Mouse (Mus musculus) cerebellum, adult 2 months (tissue): ENCODE measurements around the gene Bnip1.

ENCODE experiments used
- CTCF ChIP-seq: fragments of 200-500 bp; IDR thresholded peaks from 2 replicates; pipeline ENCODE4 v1.5.1; 2011; ENCODE audit warnings: low read depth, mild to moderate bottlenecking, control low read depth, low read length, moderate library complexity, borderline replicate concordance; ENCODE audit not compliant: insufficient read depth
- POLR2A ChIP-seq: fragments of 200-500 bp; IDR thresholded peaks from 2 replicates; pipeline ENCODE4 v1.6.1; 2011; ENCODE audit warnings: low read length, control low read depth, borderline replicate concordance; ENCODE audit not compliant: insufficient read depth

DNA sequence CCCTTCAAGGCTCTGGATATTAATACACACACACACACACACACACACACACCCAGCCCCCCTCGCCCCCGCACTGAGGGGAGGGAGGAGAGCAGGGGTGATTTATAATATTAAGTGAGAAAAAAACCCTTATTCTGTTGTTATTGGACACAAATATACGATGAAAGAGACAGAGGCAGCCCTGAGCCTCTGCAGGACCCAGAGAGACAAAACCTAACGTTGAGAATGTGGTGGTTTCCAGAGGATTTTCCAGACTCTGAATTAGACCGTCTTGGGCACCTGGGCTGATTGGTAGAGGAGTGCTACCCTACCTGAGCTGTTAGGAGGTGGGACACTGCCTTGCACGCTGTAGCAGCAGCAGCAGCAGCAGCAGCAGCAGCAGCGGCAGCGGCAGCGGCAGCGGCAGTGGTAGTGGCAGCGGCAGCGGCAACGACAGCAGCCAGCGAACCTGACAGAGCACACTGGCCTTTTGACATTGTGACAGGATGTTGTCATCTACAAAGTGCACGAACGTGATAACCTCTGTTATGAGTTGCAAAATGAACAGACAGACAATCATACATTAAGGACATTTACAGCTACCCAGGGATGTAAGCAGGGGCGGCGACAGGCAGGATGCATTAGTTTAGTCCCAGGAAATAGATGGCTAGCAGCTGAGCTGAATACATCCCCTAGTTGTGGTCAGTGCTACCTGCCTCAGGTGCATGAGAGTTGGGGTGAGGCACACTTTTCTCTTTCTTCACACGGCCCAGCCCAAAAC lies 56.1 kb downstream of the Bnip1 start:
- TF ChIP-seq POLR2A (no peak), CTCF (no peak)
